Mouse (Mus musculus) layer of hippocampus, postnatal 25 days (tissue): ENCODE data around the gene Scai. TPM values are rescaled to one million over a fixed set of nuclear protein-coding genes. Genes with fewer than 3 reads are reported as not detected.

Experiments
- DNase-seq, 2 experiments: peaks; one replicate each; pipeline ENCODE4 v3.0.0; 2022; ENCODE audit warnings: mixed read lengths in 2 of 2, low spot score in 1 of 2; ENCODE audit errors: extremely low spot score in 1 of 2
- total RNA-seq, 2 experiments: library from RNA; stranded (reverse); gene quantifications; 2 replicates each; pipeline ENCODE4 v1.2.3; 2021

Scai gene
- total RNA-seq, 2 experiments from 2014 or later: 54.6 to 65.8 TPM

DNA sequence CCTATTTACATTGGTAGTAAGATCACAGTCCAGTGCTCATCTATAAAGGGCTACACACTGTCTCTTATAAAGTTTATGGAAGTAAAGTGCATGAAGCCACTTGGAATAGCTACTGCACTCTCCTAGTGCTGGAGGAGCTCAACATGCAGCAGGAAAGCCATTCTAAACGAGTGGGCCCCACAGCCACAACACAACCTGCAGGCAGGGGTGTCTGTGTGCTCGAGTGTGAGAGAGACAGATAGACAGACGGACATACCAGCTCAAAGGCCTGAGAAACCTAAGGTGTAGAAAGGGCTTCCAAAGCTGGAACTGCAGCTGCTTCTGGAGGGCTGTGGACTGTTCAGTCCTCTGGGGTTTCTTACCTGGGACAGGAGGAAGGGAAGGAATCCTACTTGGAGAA is 174.0 kb downstream of the Scai start:
- no peak for DNase-seq

Other genes starting within 250 kb of the Scai start
- gene Wdr38, start 193.3 kb downstream of the Scai start, total RNA-seq: under 1 TPM; 0.49 to 0.75 TPM
- gene Arpc5l, start 185.4 kb downstream of the Scai start, total RNA-seq: 10 to 100 TPM; 91.9 to 96.2 TPM
- gene Rpl35, start 185.1 kb downstream of the Scai start, total RNA-seq: 100 to 1,000 TPM; 220 to 250 TPM
- gene Golga1, start 125.2 kb downstream of the Scai start, total RNA-seq: 10 to 100 TPM; 30.8 to 36.4 TPM
- 10 to 100 TPM; 59.9 to 66.3 TPM for gene Ppp6c, start 35.7 kb upstream of the Scai start, total RNA-seq